Mouse (Mus musculus) heart, adult 2 months (tissue): ENCODE measurements around the gene Rnf212b.

Experiments used
- EP300 ChIP-seq: fragments of 200-500 bp; IDR thresholded peaks from 2 replicates; pipeline ENCODE4 v1.6.1; 2011; ENCODE audit warnings: low read depth, low read length, control low read depth; ENCODE audit not compliant: insufficient read depth
- POLR2A ChIP-seq: fragments of 200-500 bp; IDR thresholded peaks from 2 replicates; pipeline ENCODE4 v1.6.1; 2011; ENCODE audit warnings: mild to moderate bottlenecking, low read depth, low read length, control low read depth; ENCODE audit not compliant: insufficient read depth

- TF ChIP-seq EP300 (no peak), POLR2A (no peak)
Measured at GRCm38 (mm10) chr14:54799686-54800085, 14.3 kb upstream of the Rnf212b start.
